Mouse (Mus musculus) liver, embryonic 12.5 days (tissue): Measurements from ENCODE around the gene Il10. TPM values are rescaled to one million over a fixed set of nuclear protein-coding genes. Genes with fewer than 3 reads are reported as not detected.

Experiments
- ATAC-seq: fragments of 200-750 bp; cut with Nextera tagmentation; 2 replicates; pipeline ENCODE4 v1.8.0; 2017; ENCODE audit warnings: moderate number of reproducible peaks, mild to moderate bottlenecking, moderate library complexity
- H3K27ac ChIP-seq: fragments of 300-500 bp; sonication (generic); 2 replicates; pipeline ENCODE4 v1.5.1; 2016; ENCODE audit warnings: mild to moderate bottlenecking
- H3K27me3 ChIP-seq: fragments of 300-500 bp; sonication (generic); replicated peaks from 2 replicates; pipeline ENCODE4 v1.6.1; 2016; ENCODE audit warnings: mild to moderate bottlenecking, moderate library complexity
- H3K36me3 ChIP-seq: fragments of 300-500 bp; sonication (generic); 2 replicates; pipeline ENCODE4 v1.6.1; 2016; ENCODE audit warnings: mild to moderate bottlenecking, moderate library complexity
- H3K4me1 ChIP-seq: fragments of 300-500 bp; sonication (generic); 2 replicates; pipeline ENCODE4 v1.6.1; 2016
- H3K4me2 ChIP-seq: fragments of 300-500 bp; sonication (generic); 2 replicates; pipeline ENCODE4 v1.6.1; 2016; ENCODE audit warnings: mild to moderate bottlenecking, moderate library complexity
- H3K4me3 ChIP-seq: fragments of 300-500 bp; sonication (generic); 2 replicates; pipeline ENCODE4 v1.5.1; 2016; ENCODE audit warnings: mild to moderate bottlenecking, moderate library complexity
- H3K9ac ChIP-seq: fragments of 300-500 bp; sonication (generic); 2 replicates; pipeline ENCODE4 v1.6.1; 2016; ENCODE audit warnings: mild to moderate bottlenecking, moderate library complexity
- H3K9me3 ChIP-seq: fragments of 300-500 bp; sonication (generic); replicated peaks from 2 replicates; pipeline ENCODE4 v1.6.1; 2016; ENCODE audit warnings: mild to moderate bottlenecking, moderate library complexity
- WGBS: fragments of 180-500 bp; shearing (Covaris S2); methylation state at CpG from one replicate; pipeline ENCODE4 v1.1.7; 2016; ENCODE audit not compliant: insufficient replicate concordance; 5-methylcytosine and 5-hydroxymethylcytosine counted together
- polyA plus RNA-seq: library from polyadenylated mRNA; unstranded; fragments of >200 nt; fragmentation: Nextera tagmentation; extraction: Ambion mirVana; gene quantifications from 2 replicates; pipeline ENCODE4 v1.2.1, GENCODE M21; 2016

The Il10 gene
- polyA plus RNA-seq, 1 experiment from 2014 or later: not detected

DNA sequence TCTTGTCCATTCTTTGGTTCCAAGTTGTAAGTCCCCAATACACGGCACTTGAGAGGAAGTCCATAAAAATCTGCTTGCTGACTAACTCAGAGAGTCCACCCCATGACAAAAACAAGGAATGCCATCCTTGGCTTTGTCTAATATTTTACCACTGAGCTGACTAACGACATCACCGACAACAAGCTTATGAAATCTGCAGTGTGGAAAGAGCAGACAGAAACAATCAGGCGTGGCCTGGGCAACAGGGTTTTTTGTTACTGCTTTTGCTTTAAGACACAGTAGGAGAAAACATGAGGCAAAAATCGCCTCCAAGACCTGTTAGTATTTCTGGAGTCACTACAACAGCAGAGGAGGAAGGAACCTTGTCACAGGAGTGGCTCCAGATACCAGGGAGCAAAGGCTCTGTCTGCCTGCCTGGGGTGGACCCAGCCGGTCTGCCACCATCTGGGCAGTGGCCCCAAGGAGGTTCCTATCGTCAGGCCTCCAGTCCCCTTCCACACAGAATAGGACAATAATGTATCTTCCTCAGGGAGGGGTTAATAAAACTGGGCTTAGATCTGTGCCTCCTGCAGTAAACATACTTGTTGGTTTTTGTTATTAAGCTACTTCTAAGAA is 52.8 kb downstream of the Il10 start:
- ATAC-seq: no peak
- H3K4me2 ChIP-seq: no peak overlapping the region
- 62% methylated on average over 7 of the region's 7 CpGs for whole genome bisulfite sequencing
- H3K27ac ChIP-seq: no peak overlapping the region
- no peak overlapping the region for H3K9ac ChIP-seq
- H3K4me1 ChIP-seq: peaks cover 80% of the 10 kb centered on the region
- H3K9me3 ChIP-seq: no peaks in the 10 kb centered on the region
- H3K36me3 ChIP-seq: no peaks in the 10 kb centered on the region
- H3K27me3 ChIP-seq: no peaks in the 10 kb centered on the region
- H3K4me3 ChIP-seq: no peak overlapping the region

DNA sequence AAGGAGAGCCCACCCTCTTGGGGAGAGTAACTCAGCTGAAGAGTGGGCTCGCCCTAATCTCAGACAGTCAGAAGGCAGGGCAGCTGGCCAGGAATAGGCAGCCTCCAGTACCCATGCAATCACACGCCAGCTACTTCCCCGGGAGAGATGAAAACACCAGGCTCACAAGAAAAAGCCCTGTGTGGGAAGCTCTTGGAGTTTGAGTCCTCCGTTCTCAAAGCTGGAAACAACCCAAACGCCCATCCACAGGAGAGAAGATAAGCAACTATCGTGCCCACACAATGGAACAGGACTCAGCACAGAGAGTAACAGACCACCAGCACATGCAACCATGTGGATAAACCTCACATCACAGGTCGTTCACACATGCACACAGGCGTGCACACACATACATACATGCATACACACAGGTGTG is 54.9 kb downstream of the Il10 start:
- Histone ChIP-seq H3K27ac (peak overlapping the region; percentile 8; the same call in 1 of the 2 replicates), H3K36me3 (no peaks in the 10 kb centered on the region), H3K9me3 (no peaks in the 10 kb centered on the region), H3K4me2 (peak overlapping the region; percentile 38), H3K4me3 (no peak overlapping the region), H3K4me1 (peaks cover 80% of the 10 kb centered on the region), H3K9ac (no peak overlapping the region), H3K27me3 (no peaks in the 10 kb centered on the region)
- WGBS: 31% methylated on average over 8 of the region's 8 CpGs
- ATAC-seq: peak; percentile 38

Other genes with a start within 250 kb of the Il10 start
- not detected in 2 replicates for gene Fcamr, start 218.9 kb upstream of the Il10 start, polyA plus RNA-seq
- 0.11 and 0.13 TPM in 2 replicates for gene Pigr, start 193.2 kb upstream of the Il10 start, polyA plus RNA-seq
- gene Fcmr, start 154.2 kb upstream of the Il10 start, polyA plus RNA-seq: not detected in 2 replicates
- not detected in 2 replicates for gene Il24, start 132.4 kb upstream of the Il10 start, polyA plus RNA-seq
- not detected in 2 replicates for gene Il20, start 108.4 kb upstream of the Il10 start, polyA plus RNA-seq
- not detected in 2 replicates for gene Il19, start 79.7 kb upstream of the Il10 start, polyA plus RNA-seq
- 25.7 and 27.0 TPM in 2 replicates for gene Mapkapk2, start 78.0 kb downstream of the Il10 start, polyA plus RNA-seq
- gene Dyrk3, start 118.5 kb downstream of the Il10 start, polyA plus RNA-seq: 17.6 and 17.7 TPM in 2 replicates
- 42.2 and 42.6 TPM in 2 replicates for gene Eif2d, start 133.3 kb downstream of the Il10 start, polyA plus RNA-seq
- 3.9 and 4.7 TPM in 2 replicates for gene Rassf5, start 225.4 kb downstream of the Il10 start, polyA plus RNA-seq